In genomic region chr11:52005586-52005985, GRCm38 (mm10) we compare ENCODE assay signal across 9 mouse cellular contexts. TPM values are rescaled to one million over a fixed set of nuclear protein-coding genes. Genes with fewer than 3 reads are reported as not detected.
DNase-seq lines count a peak whose midpoint lies in the region; ATAC-seq lines count a peak whose summit lies in the region.
"Had no signal": no experiment of that assay in that cellular context is flagged by ENCODE, and none has a peak within 500 bp of the region (broad histone marks: within the 10 kb centered on the region; RNA-seq: fewer than 3 reads in every experiment).

No protein-coding gene starts in this region.

- DNase-seq in hindbrain, embryonic 10.5 days (ENCODE audit: low spot score) = no peak
- no peak for DNase-seq in hindbrain, embryonic 11.5 days (ENCODE audit: low spot score)
- DNase-seq in A20 (ENCODE audit: low read depth, low spot score) = peak; percentile 57
- no peak for DNase-seq in cerebellum, adult 9-11 months
- no peak for DNase-seq in urinary bladder, adult 18-20 months (ENCODE audit: low spot score in 2 of 2)
- DNase-seq: heart, postnatal 14 days had no signal

- no peak for ATAC-seq in hindbrain, embryonic 11.5 days (ENCODE audit: low FRiP score)
- no peak for ATAC-seq in forebrain, embryonic 15.5 days (replicated peaks)
- no peak for ATAC-seq in midbrain, embryonic 13.5 days
- no peak for ATAC-seq in activated CD4-positive, CD25-positive, alpha-beta regulatory T cell, adult 4 months

- no peaks in the 10 kb centered on the region for H3K27me3 ChIP-seq in hindbrain, embryonic 10.5 days (ENCODE audit: insufficient read depth, poor library complexity, severe bottlenecking)
- H3K27me3 ChIP-seq in hindbrain, embryonic 11.5 days (ENCODE audit: control insufficient read depth, insufficient read depth, low read length) = no peaks in the 10 kb centered on the region
- H3K27me3 ChIP-seq in forebrain, embryonic 15.5 days = no peaks in the 10 kb centered on the region
- no peaks in the 10 kb centered on the region for H3K27me3 ChIP-seq in midbrain, embryonic 13.5 days

- 75% methylated on average over 2 of the region's 2 CpGs for WGBS in hindbrain, embryonic 10.5 days
- 64% methylated on average over 2 of the region's 2 CpGs for WGBS in hindbrain, embryonic 11.5 days
- WGBS in forebrain, embryonic 15.5 days = 75% methylated on average over 2 of the region's 2 CpGs
- WGBS in midbrain, embryonic 13.5 days = 78% methylated on average over 2 of the region's 2 CpGs

- H3K9ac ChIP-seq in hindbrain, embryonic 11.5 days (ENCODE audit: low read depth, low read length) = no peak overlapping the region
- no peak overlapping the region for H3K9ac ChIP-seq in forebrain, embryonic 15.5 days (replicated peaks)
- H3K9ac ChIP-seq in midbrain, embryonic 13.5 days (replicated peaks) = 0 out of 2 replicates have a peak overlapping the region, but pooled peaks have one; percentile 5

- H3K36me3 ChIP-seq in hindbrain, embryonic 10.5 days = no peaks in the 10 kb centered on the region
- no peaks in the 10 kb centered on the region for H3K36me3 ChIP-seq in hindbrain, embryonic 11.5 days (ENCODE audit: control insufficient read depth, insufficient read depth, low read length)
- H3K36me3 ChIP-seq in forebrain, embryonic 15.5 days = peaks cover 5% of the 10 kb centered on the region; the same call in 1 of the 2 replicates
- H3K36me3 ChIP-seq in midbrain, embryonic 13.5 days = no peaks in the 10 kb centered on the region

- H3K9me3 ChIP-seq in hindbrain, embryonic 10.5 days = no peaks in the 10 kb centered on the region
- H3K9me3 ChIP-seq in hindbrain, embryonic 11.5 days (ENCODE audit: control insufficient read depth, low read length) = no peaks in the 10 kb centered on the region
- H3K9me3 ChIP-seq in forebrain, embryonic 15.5 days = no peaks in the 10 kb centered on the region
- H3K9me3 ChIP-seq in midbrain, embryonic 13.5 days = no peaks in the 10 kb centered on the region

- no peak overlapping the region for H3K27ac ChIP-seq in hindbrain, embryonic 10.5 days
- H3K27ac ChIP-seq in hindbrain, embryonic 11.5 days (ENCODE audit: low read depth, low read length) = no peak overlapping the region
- no peak overlapping the region for H3K27ac ChIP-seq in forebrain, embryonic 15.5 days (replicated peaks)
- H3K27ac ChIP-seq in midbrain, embryonic 13.5 days = no peak overlapping the region

- H3K4me1 ChIP-seq in hindbrain, embryonic 10.5 days (replicated peaks) = peaks cover 29% of the 10 kb centered on the region
- H3K4me1 ChIP-seq in hindbrain, embryonic 11.5 days (replicated peaks; ENCODE audit: control insufficient read depth, insufficient read depth, low read length) = no peaks in the 10 kb centered on the region
- peaks cover 25% of the 10 kb centered on the region for H3K4me1 ChIP-seq in forebrain, embryonic 15.5 days
- peaks cover 32% of the 10 kb centered on the region for H3K4me1 ChIP-seq in midbrain, embryonic 13.5 days (replicated peaks)

- peak overlapping the region; percentile 78 for H3K4me3 ChIP-seq in hindbrain, embryonic 10.5 days
- no peak overlapping the region for H3K4me3 ChIP-seq in hindbrain, embryonic 11.5 days (ENCODE audit: low read depth, low read length)
- H3K4me3 ChIP-seq in forebrain, embryonic 15.5 days = peak overlapping the region; percentile 7; the same call in 1 of the 2 replicates
- peak overlapping the region; percentile 16; the same call in 1 of the 2 replicates for H3K4me3 ChIP-seq in midbrain, embryonic 13.5 days (replicated peaks)

- no peak overlapping the region for H3K4me2 ChIP-seq in hindbrain, embryonic 11.5 days (replicated peaks; ENCODE audit: low read depth, low read length)
- peak overlapping the region; percentile 19; the same call in 1 of the 2 replicates for H3K4me2 ChIP-seq in forebrain, embryonic 15.5 days (replicated peaks)
- peak overlapping the region; percentile 36 for H3K4me2 ChIP-seq in midbrain, embryonic 13.5 days (replicated peaks)

RNA-seq across cellular contexts. Expression of gene Cdkl3, which starts 1.6 kb away (rescaled TPM):
- 8.3 and 11.7 TPM in 2 replicates for polyA plus RNA-seq in hindbrain, embryonic 10.5 days (2016; fragmentation: Nextera tagmentation; extraction: Ambion mirVana)
- 12.0 and 15.9 TPM in 2 replicates for polyA plus RNA-seq in hindbrain, embryonic 11.5 days (2014; fragmentation: Nextera tagmentation; extraction: Ambion mirVana)
- 23.9 and 25.3 TPM in 2 replicates for polyA plus RNA-seq in forebrain, embryonic 15.5 days (2015; fragmentation: Nextera tagmentation; extraction: Ambion mirVana)
- 22.6 and 25.3 TPM in 2 replicates for polyA plus RNA-seq in midbrain, embryonic 13.5 days (2015; fragmentation: Nextera tagmentation; extraction: Ambion mirVana)
- polyA plus RNA-seq in activated CD4-positive, CD25-positive, alpha-beta regulatory T cell, adult 4 months (2017; shearing (Covaris generic)) = 1 to 10 TPM; 3.1 to 4.0 TPM

RNA-seq across cellular contexts. Expression of gene Ube2b, which starts 5.0 kb away (rescaled TPM):
- polyA plus RNA-seq in hindbrain, embryonic 10.5 days (2016; fragmentation: Nextera tagmentation; extraction: Ambion mirVana) = 205 and 207 TPM in 2 replicates
- 193 and 205 TPM in 2 replicates for polyA plus RNA-seq in hindbrain, embryonic 11.5 days (2014; fragmentation: Nextera tagmentation; extraction: Ambion mirVana)
- polyA plus RNA-seq in forebrain, embryonic 15.5 days (2015; fragmentation: Nextera tagmentation; extraction: Ambion mirVana) = 289 and 290 TPM in 2 replicates
- polyA plus RNA-seq in midbrain, embryonic 13.5 days (2015; fragmentation: Nextera tagmentation; extraction: Ambion mirVana) = 272 and 284 TPM in 2 replicates
- 100 to 1,000 TPM; 141 to 220 TPM for polyA plus RNA-seq in activated CD4-positive, CD25-positive, alpha-beta regulatory T cell, adult 4 months (2017; shearing (Covaris generic))

RNA-seq across cellular contexts. Expression of gene Cdkn2aipnl, which starts 38.1 kb away (rescaled TPM):
- 133 and 134 TPM in 2 replicates for polyA plus RNA-seq in hindbrain, embryonic 10.5 days (2016; fragmentation: Nextera tagmentation; extraction: Ambion mirVana)
- 111 and 134 TPM in 2 replicates for polyA plus RNA-seq in hindbrain, embryonic 11.5 days (2014; fragmentation: Nextera tagmentation; extraction: Ambion mirVana)
- polyA plus RNA-seq in forebrain, embryonic 15.5 days (2015; fragmentation: Nextera tagmentation; extraction: Ambion mirVana) = 113 and 118 TPM in 2 replicates
- 118 and 120 TPM in 2 replicates for polyA plus RNA-seq in midbrain, embryonic 13.5 days (2015; fragmentation: Nextera tagmentation; extraction: Ambion mirVana)
- polyA plus RNA-seq in activated CD4-positive, CD25-positive, alpha-beta regulatory T cell, adult 4 months (2017; shearing (Covaris generic)) = 10 to 100 TPM; 80.8 to 84.4 TPM
